Mouse (Mus musculus): ENCODE measurements at regions not wholly inside any gene's neighbourhood (a gene's known extent, or its start where the extent isn't known, plus 50 kb on each side); places are given as distances from the start of the nearest gene placed in this dataset.

- Histone ChIP-seq H3K36me3 (ENCODE audit: control insufficient read depth, insufficient read depth, low read length) (no peaks in the 10 kb centered on the region), H3K9ac (ENCODE audit: low read length) (no peak overlapping the region)
- 74% methylated on average over 2 of the region's 2 CpGs for WGBS
Observed at GRCm38 (mm10) chr13:47751033-47751432, 510.0 kb upstream of the Id4 start.

DNA sequence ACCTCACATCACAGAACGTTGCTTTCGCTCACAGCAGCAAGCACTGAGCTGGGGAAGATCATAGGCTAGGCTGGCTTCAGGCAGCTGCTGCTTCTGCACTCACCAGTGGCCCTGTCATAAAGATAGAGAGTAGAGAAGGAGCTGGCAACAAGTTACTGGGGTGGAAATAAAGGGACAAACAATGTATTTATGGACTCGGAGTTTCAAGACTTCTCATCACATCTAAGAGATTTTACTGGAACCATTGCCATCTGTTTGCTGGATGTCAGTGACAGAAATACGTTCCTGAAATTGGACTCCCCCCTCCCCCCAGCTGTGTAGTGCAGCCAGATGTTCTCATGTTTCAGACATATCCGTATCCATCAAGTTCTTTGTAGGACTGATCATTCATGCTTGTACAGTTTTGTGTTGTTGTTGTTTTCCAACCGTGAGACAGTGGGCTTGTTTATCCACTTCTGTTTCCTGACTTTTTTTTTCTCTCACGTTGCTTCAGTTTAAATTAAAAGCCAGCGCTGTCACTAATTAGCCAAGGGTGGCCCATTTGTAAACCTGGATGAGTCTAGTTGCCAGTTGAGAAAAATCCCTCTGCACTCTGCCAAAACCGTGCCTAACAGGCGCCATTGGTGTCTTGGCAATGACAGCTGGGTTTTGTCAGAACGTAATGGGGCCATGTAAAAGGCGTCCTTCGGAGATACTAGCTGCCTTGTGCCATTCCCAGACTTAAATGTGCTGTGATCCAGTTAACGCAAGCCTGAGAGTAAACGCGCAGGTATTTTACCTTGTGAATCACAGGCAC lies 496.0 kb upstream of the Id4 start:
- Histone ChIP-seq H3K9me3 (ENCODE audit: control insufficient read depth, low read length) (no peaks in the 10 kb centered on the region), H3K9ac (ENCODE audit: low read length) (no peak overlapping the region), H3K27ac (replicated peaks in 1 of 2; ENCODE audit: control insufficient read depth in 1 of 2, insufficient read depth in 1 of 2, low read depth in 2 of 2, low read length in 2 of 2) (no peak overlapping the region), H3K27me3 (ENCODE audit: control insufficient read depth, insufficient read depth, low read length) (no peaks in the 10 kb centered on the region), H3K36me3 (ENCODE audit: control insufficient read depth, insufficient read depth, low read length) (no peaks in the 10 kb centered on the region), H3K4me2 (ENCODE audit: low read length) (no peak overlapping the region), H3K4me1 (ENCODE audit: control insufficient read depth in 2 of 2, insufficient read depth in 2 of 2, low read length in 2 of 2) (no peaks in the 10 kb centered on the region), H3K4me3 (ENCODE audit: control insufficient read depth in 1 of 2, insufficient read depth in 1 of 2, low read depth in 1 of 2, low read length in 2 of 2) (no peak overlapping the region)
- WGBS: 73% methylated on average over 16 of the region's 16 CpGs
- no peak for ATAC-seq (ENCODE audit: insufficient number of reproducible peaks, insufficient read depth, low FRiP score, low read depth)

More at GRCm38 (mm10) chr13:47751033-47751432, 510.0 kb upstream of the Id4 start:
- H3K27ac ChIP-seq (replicated peaks in 1 of 2; ENCODE audit: control insufficient read depth in 1 of 2, insufficient read depth in 1 of 2, low read depth in 2 of 2, low read length in 2 of 2): no peak overlapping the region
- H3K4me1 ChIP-seq (ENCODE audit: control insufficient read depth in 2 of 2, insufficient read depth in 2 of 2, low read length in 2 of 2): no peaks in the 10 kb centered on the region
- H3K4me2 ChIP-seq (ENCODE audit: low read length): no peak overlapping the region
- H3K27me3 ChIP-seq (ENCODE audit: control insufficient read depth, insufficient read depth, low read length): no peaks in the 10 kb centered on the region
- no peak for ATAC-seq (ENCODE audit: insufficient number of reproducible peaks, insufficient read depth, low FRiP score, low read depth)
- no peak overlapping the region for H3K4me3 ChIP-seq (ENCODE audit: control insufficient read depth in 1 of 2, insufficient read depth in 1 of 2, low read depth in 1 of 2, low read length in 2 of 2)
- no peaks in the 10 kb centered on the region for H3K9me3 ChIP-seq (ENCODE audit: control insufficient read depth, low read length)

DNA sequence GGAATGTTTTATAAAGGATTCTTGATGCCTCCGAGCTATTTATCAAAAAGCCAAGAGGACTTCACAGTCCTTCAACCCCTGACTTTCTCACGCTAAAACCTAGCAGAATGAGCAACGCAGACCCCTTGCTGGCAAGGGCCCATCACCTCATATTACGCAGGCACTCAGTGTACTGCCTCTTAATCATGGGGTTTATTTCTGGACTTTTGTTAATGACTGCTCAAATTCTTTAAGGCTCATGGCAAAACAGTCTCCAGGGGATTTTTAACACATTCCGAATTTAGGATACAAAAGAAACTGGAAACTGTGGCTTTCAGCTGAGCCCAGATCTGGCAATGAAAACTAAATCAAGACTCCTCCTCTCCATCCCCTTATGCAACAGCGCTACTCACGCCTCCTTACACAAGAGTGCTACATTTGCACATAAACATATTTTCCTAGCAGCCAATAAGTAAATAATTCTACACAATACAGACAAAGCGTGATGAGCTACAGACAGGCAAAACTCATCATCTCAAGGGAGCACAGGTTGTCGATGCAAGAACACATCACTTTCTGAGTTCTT lies 492.0 kb upstream of the Id4 start:
- ATAC-seq (ENCODE audit: insufficient number of reproducible peaks, insufficient read depth, low FRiP score, low read depth): no peak
- Histone ChIP-seq H3K9ac (ENCODE audit: low read length) (no peak overlapping the region), H3K27ac (replicated peaks in 1 of 2; ENCODE audit: control insufficient read depth in 1 of 2, insufficient read depth in 1 of 2, low read depth in 2 of 2, low read length in 2 of 2) (no peak overlapping the region), H3K9me3 (ENCODE audit: control insufficient read depth, low read length) (no peaks in the 10 kb centered on the region), H3K4me3 (ENCODE audit: control insufficient read depth in 1 of 2, insufficient read depth in 1 of 2, low read depth in 1 of 2, low read length in 2 of 2) (no peak overlapping the region), H3K27me3 (ENCODE audit: control insufficient read depth, insufficient read depth, low read length) (no peaks in the 10 kb centered on the region), H3K4me2 (ENCODE audit: low read length) (no peak overlapping the region), H3K4me1 (ENCODE audit: control insufficient read depth in 2 of 2, insufficient read depth in 2 of 2, low read length in 2 of 2) (0 out of 4 replicates have a peak, but pooled peaks cover 0 to 2% of the 10 kb centered on the region in 2 experiments), H3K36me3 (ENCODE audit: control insufficient read depth, insufficient read depth, low read length) (no peaks in the 10 kb centered on the region)
- 84% methylated on average over 9 of the region's 9 CpGs for WGBS

GRCm38 (mm10) chr13:47777206-47778099 lies 483.6 kb upstream of the Id4 start:
- Histone ChIP-seq H3K9ac (ENCODE audit: low read length) (no peak overlapping the region), H3K36me3 (ENCODE audit: control insufficient read depth, insufficient read depth, low read length) (no peaks in the 10 kb centered on the region), H3K9me3 (ENCODE audit: control insufficient read depth, low read length) (no peaks in the 10 kb centered on the region), H3K27ac (replicated peaks in 1 of 2; ENCODE audit: control insufficient read depth in 1 of 2, insufficient read depth in 1 of 2, low read depth in 2 of 2, low read length in 2 of 2) (peak overlapping the region; percentile 39 to 49; a peak in 3 of 4 replicates), H3K4me3 (ENCODE audit: control insufficient read depth in 1 of 2, insufficient read depth in 1 of 2, low read depth in 1 of 2, low read length in 2 of 2) (no peak overlapping the region), H3K27me3 (ENCODE audit: control insufficient read depth, insufficient read depth, low read length) (no peaks in the 10 kb centered on the region), H3K4me2 (ENCODE audit: low read length) (peak overlapping the region; percentile 26), H3K4me1 (ENCODE audit: control insufficient read depth in 2 of 2, insufficient read depth in 2 of 2, low read length in 2 of 2) (peaks cover 2 to 3% of the 10 kb centered on the region in 2 experiments; a peak in 2 of 4 replicates)
- WGBS: 37% methylated on average over 15 of the region's 15 CpGs
- ATAC-seq (ENCODE audit: insufficient number of reproducible peaks, insufficient read depth, low FRiP score, low read depth): no peak

DNA sequence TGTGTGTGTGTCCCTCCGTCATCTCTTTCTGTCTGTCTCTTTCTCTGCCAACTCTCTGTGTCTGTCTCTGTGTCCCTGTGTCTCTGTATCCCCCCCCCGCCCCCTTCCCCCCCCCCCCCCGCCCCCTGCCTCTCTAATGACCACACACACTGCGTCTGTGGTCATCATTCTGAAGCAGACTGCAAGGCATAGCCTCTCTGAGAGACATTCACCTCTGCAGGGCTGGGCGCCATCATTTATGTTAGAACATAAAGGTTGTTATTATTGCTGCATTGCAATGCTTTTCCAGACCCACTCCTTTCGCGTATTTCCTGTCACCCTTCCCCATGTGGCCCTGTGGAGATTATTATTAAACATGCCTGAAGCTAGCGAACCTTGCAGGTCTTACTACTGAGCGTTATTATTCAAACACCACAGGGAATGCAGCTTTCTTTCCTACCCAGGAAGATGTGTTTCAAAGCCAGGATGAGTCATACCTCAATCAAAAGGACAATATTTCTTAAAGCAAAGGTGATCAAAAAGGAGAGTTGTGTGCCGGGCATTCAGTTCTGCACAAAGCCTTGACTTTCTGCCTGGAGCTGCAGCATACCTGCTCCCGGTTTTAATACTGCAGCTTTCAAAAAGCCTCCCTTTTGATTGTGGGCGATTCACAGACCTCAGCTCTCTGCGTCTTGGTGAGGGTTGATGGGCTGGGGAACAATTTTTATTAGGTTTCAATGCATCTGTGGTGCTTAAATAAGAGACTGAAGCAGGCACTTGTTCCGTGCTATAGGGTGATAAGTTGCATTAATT lies 482.6 kb upstream of the Id4 start:
- Histone ChIP-seq H3K9ac (ENCODE audit: low read length) (no peak overlapping the region), H3K36me3 (ENCODE audit: control insufficient read depth, insufficient read depth, low read length) (no peaks in the 10 kb centered on the region), H3K27ac (replicated peaks in 1 of 2; ENCODE audit: control insufficient read depth in 1 of 2, insufficient read depth in 1 of 2, low read depth in 2 of 2, low read length in 2 of 2) (no peak overlapping the region), H3K27me3 (ENCODE audit: control insufficient read depth, insufficient read depth, low read length) (no peaks in the 10 kb centered on the region), H3K4me3 (ENCODE audit: control insufficient read depth in 1 of 2, insufficient read depth in 1 of 2, low read depth in 1 of 2, low read length in 2 of 2) (no peak overlapping the region), H3K4me2 (ENCODE audit: low read length) (no peak overlapping the region), H3K9me3 (ENCODE audit: control insufficient read depth, low read length) (no peaks in the 10 kb centered on the region), H3K4me1 (ENCODE audit: control insufficient read depth in 2 of 2, insufficient read depth in 2 of 2, low read length in 2 of 2) (peaks cover 2 to 3% of the 10 kb centered on the region in 2 experiments; a peak in 2 of 4 replicates)
- ATAC-seq (ENCODE audit: insufficient number of reproducible peaks, insufficient read depth, low FRiP score, low read depth): no peak
- WGBS: 69% methylated on average over 12 of the region's 14 CpGs

GRCm38 (mm10) chr13:47784406-47784805 lies 476.6 kb upstream of the Id4 start:
- Histone ChIP-seq H3K9me3 (ENCODE audit: control insufficient read depth, low read length) (no peaks in the 10 kb centered on the region), H3K36me3 (ENCODE audit: control insufficient read depth, insufficient read depth, low read length) (no peaks in the 10 kb centered on the region), H3K4me1 (ENCODE audit: control insufficient read depth in 2 of 2, insufficient read depth in 2 of 2, low read length in 2 of 2) (peaks cover 0 to 4% of the 10 kb centered on the region in 2 experiments; a peak in 1 of 4 replicates), H3K4me3 (ENCODE audit: control insufficient read depth in 1 of 2, insufficient read depth in 1 of 2, low read depth in 1 of 2, low read length in 2 of 2) (no peak overlapping the region), H3K4me2 (ENCODE audit: low read length) (no peak overlapping the region), H3K9ac (ENCODE audit: low read length) (no peak overlapping the region), H3K27ac (replicated peaks in 1 of 2; ENCODE audit: control insufficient read depth in 1 of 2, insufficient read depth in 1 of 2, low read depth in 2 of 2, low read length in 2 of 2) (no peak overlapping the region), H3K27me3 (ENCODE audit: control insufficient read depth, insufficient read depth, low read length) (no peaks in the 10 kb centered on the region)
- no peak for ATAC-seq (ENCODE audit: insufficient number of reproducible peaks, insufficient read depth, low FRiP score, low read depth)
- WGBS: 86% methylated on average over 3 of the region's 3 CpGs

DNA sequence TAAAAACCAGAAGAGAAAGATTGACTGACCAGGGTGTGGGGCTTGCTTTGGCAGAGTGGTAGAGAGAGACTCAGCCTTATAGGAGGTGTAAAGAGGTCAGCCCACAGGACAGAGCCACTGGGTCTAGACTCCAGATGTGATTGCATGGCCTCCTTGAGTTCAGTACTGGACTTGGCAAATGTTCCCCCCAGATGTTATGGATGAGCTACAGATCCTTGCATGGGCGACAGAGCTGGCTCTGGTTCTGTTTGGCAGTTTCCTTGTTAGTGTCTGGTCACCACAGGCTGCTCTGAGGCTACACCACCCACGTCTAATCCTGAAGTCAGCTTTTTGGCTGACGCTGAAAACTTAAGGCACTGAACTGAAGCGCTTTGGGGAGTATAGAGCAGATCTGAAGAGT lies 463.2 kb upstream of the Id4 start:
- Histone ChIP-seq H3K4me1 (ENCODE audit: control insufficient read depth in 2 of 2, insufficient read depth in 2 of 2, low read length in 2 of 2) (no peaks in the 10 kb centered on the region), H3K4me2 (ENCODE audit: low read length) (no peak overlapping the region), H3K27me3 (ENCODE audit: control insufficient read depth, insufficient read depth, low read length) (no peaks in the 10 kb centered on the region), H3K9me3 (ENCODE audit: control insufficient read depth, low read length) (no peaks in the 10 kb centered on the region), H3K36me3 (ENCODE audit: control insufficient read depth, insufficient read depth, low read length) (no peaks in the 10 kb centered on the region), H3K27ac (replicated peaks in 1 of 2; ENCODE audit: control insufficient read depth in 1 of 2, insufficient read depth in 1 of 2, low read depth in 2 of 2, low read length in 2 of 2) (no peak overlapping the region), H3K9ac (ENCODE audit: low read length) (no peak overlapping the region), H3K4me3 (ENCODE audit: control insufficient read depth in 1 of 2, insufficient read depth in 1 of 2, low read depth in 1 of 2, low read length in 2 of 2) (no peak overlapping the region)
- ATAC-seq (ENCODE audit: insufficient number of reproducible peaks, insufficient read depth, low FRiP score, low read depth): no peak
- 66% methylated on average over 4 of the region's 4 CpGs for WGBS
